Mouse (Mus musculus) liver, embryonic 14.5 days (tissue): ENCODE measurements at regions not wholly inside any gene's neighbourhood (a gene's known extent, or its start where the extent isn't known, plus 50 kb on each side); places are given as distances from the start of the nearest gene placed in this dataset.

ENCODE experiments used
- ATAC-seq: fragments of 200-750 bp; cut with Nextera tagmentation; 2 replicates; pipeline ENCODE4 v1.8.0; 2017; ENCODE audit warnings: moderate number of reproducible peaks, mild to moderate bottlenecking, moderate library complexity; ENCODE audit not compliant: insufficient read depth
- DNase-seq, 3 experiments: peaks; one replicate each; pipeline ENCODE4 v3.0.0-alpha.2; 2012 to 2013; ENCODE audit warnings: low read depth in 3 of 3, low spot score in 3 of 3
- H3K27ac ChIP-seq: fragments of 300-500 bp; sonication (generic); 2 replicates; pipeline ENCODE4 v1.5.1; 2014; ENCODE audit warnings: moderate library complexity, mild to moderate bottlenecking, control low read depth, inconsistent platforms
- H3K27me3 ChIP-seq: fragments of 300-500 bp; sonication (generic); 2 replicates; pipeline ENCODE4 v1.6.1; 2014; ENCODE audit warnings: mild to moderate bottlenecking, low read length, moderate library complexity; ENCODE audit not compliant: control insufficient read depth, insufficient read depth
- H3K36me3 ChIP-seq: fragments of 300-500 bp; sonication (generic); replicated peaks from 2 replicates; pipeline ENCODE4 v1.6.1; 2014; ENCODE audit warnings: low read depth; ENCODE audit not compliant: control insufficient read depth, insufficient read depth
- H3K4me1 ChIP-seq, 2 experiments: fragments of 200-500 bp in 1 of 2; fragments of 300-500 bp in 1 of 2; sonication (generic) in 1 of 2; replicated peaks; 2 replicates each; pipeline ENCODE4 v1.6.1; 2012 to 2014; ENCODE audit warnings: antibody characterized with exemption in 1 of 2, inconsistent platforms in 1 of 2, low read length in 1 of 2; ENCODE audit not compliant: control insufficient read depth in 2 of 2, insufficient read depth in 2 of 2
- H3K4me2 ChIP-seq: fragments of 300-500 bp; sonication (generic); 2 replicates; pipeline ENCODE4 v1.6.1; 2014; ENCODE audit warnings: low read depth, mild to moderate bottlenecking, control low read depth, moderate library complexity
- H3K4me3 ChIP-seq, 2 experiments: fragments of 200-500 bp in 1 of 2; fragments of 300-500 bp in 1 of 2; sonication (generic) in 1 of 2; 2 replicates each; pipeline ENCODE4 v1.5.1; 2012 to 2014; ENCODE audit warnings: low read depth in 2 of 2, low read length in 2 of 2, mild to moderate bottlenecking in 2 of 2, control low read depth in 1 of 2, inconsistent platforms in 1 of 2, moderate library complexity in 1 of 2; ENCODE audit not compliant: insufficient read depth in 1 of 2
- H3K9ac ChIP-seq: fragments of 300-500 bp; sonication (generic); replicated peaks from 2 replicates; pipeline ENCODE4 v1.6.1; 2014; ENCODE audit warnings: mild to moderate bottlenecking, control low read depth, moderate library complexity
- H3K9me3 ChIP-seq: fragments of 300-500 bp; sonication (generic); 2 replicates; pipeline ENCODE4 v1.6.1; 2016; ENCODE audit warnings: low read length, mixed read lengths; ENCODE audit not compliant: control insufficient read depth
- CTCF ChIP-seq: IDR thresholded peaks from 2 replicates; pipeline ENCODE4 v1.5.1; 2016; ENCODE audit warnings: antibody characterized with exemption, low read depth, control low read depth
- EP300 ChIP-seq: IDR thresholded peaks from 2 replicates; pipeline ENCODE4 v1.6.1; 2016; ENCODE audit warnings: antibody characterized with exemption, low read depth
- WGBS: fragments of 180-500 bp; shearing (Covaris S2); extraction: QIAGEN DNeasy Blood & Tissue Kit; methylation state at CpG from one replicate; pipeline ENCODE4 v1.1.7; 2014; ENCODE audit not compliant: insufficient replicate concordance; 5-methylcytosine and 5-hydroxymethylcytosine counted together

DNA sequence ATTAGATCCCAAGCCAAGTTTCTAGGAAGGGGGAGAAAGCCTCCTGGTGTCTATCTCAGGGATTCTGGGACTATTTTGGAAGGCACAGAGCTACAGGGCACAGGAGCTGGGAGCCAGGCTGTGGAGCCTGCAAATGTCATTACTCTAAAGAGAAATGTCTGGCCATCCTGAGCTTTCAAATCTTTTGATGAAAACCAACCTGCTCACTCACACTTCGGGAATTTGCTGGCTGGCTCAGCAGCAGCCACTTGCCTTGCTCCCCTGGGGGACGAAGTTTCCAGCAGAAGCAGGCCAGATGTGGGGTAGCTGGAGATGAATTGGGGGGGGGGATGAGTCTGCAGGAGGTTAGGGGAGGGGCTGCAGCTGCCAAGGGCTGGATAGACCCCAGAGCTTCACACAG lies 66.2 kb upstream of the Itga11 start:
- H3K4me3 ChIP-seq: no peak overlapping the region
- WGBS: 30% methylated on average over 2 of the region's 2 CpGs
- no peak for ATAC-seq

GRCm38 (mm10) chr9:62613053-62613452 lies 64.6 kb upstream of the Itga11 start:
- ATAC-seq (no peak), DNase-seq (no peak)
- Histone ChIP-seq H3K27ac (no peak overlapping the region), H3K27me3 (no peaks in the 10 kb centered on the region), H3K36me3 (no peaks in the 10 kb centered on the region), H3K4me2 (no peak overlapping the region), H3K4me1 (no peaks in the 10 kb centered on the region), H3K4me3 (no peak overlapping the region), H3K9ac (no peak overlapping the region), H3K9me3 (no peaks in the 10 kb centered on the region)
- no peak for TF ChIP-seq EP300
- no peak for TF ChIP-seq CTCF
- WGBS: 52% methylated on average over 2 of the region's 2 CpGs

More for the DNA sequence above, 66.2 kb upstream of the Itga11 start:
- no peaks in the 10 kb centered on the region for H3K9me3 ChIP-seq
- no peak for DNase-seq
- no peaks in the 10 kb centered on the region for H3K4me1 ChIP-seq
- H3K36me3 ChIP-seq: no peaks in the 10 kb centered on the region
- H3K9ac ChIP-seq: no peak overlapping the region
- H3K4me2 ChIP-seq: no peak overlapping the region
- TF ChIP-seq CTCF: no peak
- no peak for TF ChIP-seq EP300
- H3K27me3 ChIP-seq: no peaks in the 10 kb centered on the region
- no peak overlapping the region for H3K27ac ChIP-seq

- TF ChIP-seq EP300 (no peak), CTCF (no peak)
- Histone ChIP-seq H3K9ac (no peak overlapping the region), H3K9me3 (no peaks in the 10 kb centered on the region), H3K36me3 (no peaks in the 10 kb centered on the region), H3K4me2 (no peak overlapping the region), H3K4me1 (no peaks in the 10 kb centered on the region), H3K27ac (no peak overlapping the region), H3K27me3 (no peaks in the 10 kb centered on the region), H3K4me3 (no peak overlapping the region)
- WGBS: 55% methylated on average over 8 of the region's 8 CpGs
- no peak for ATAC-seq
- DNase-seq: no peak
These were observed 63.8 kb upstream of the Itga11 start for GRCm38 (mm10) chr9:62613806-62614205.

GRCm38 (mm10) chr9:62614950-62615349 lies 62.7 kb upstream of the Itga11 start:
- TF ChIP-seq CTCF (no peak), EP300 (no peak)
- Histone ChIP-seq H3K36me3 (no peaks in the 10 kb centered on the region), H3K27ac (no peak overlapping the region), H3K4me2 (no peak overlapping the region), H3K4me3 (no peak overlapping the region), H3K9ac (no peak overlapping the region), H3K27me3 (no peaks in the 10 kb centered on the region), H3K9me3 (no peaks in the 10 kb centered on the region), H3K4me1 (no peaks in the 10 kb centered on the region)
- ATAC-seq (no peak), DNase-seq (no peak)
- WGBS: 45% methylated on average over 4 of the region's 4 CpGs

GRCm38 (mm10) chr9:62615799-62616198 lies 61.8 kb upstream of the Itga11 start:
- Histone ChIP-seq H3K4me1 (no peaks in the 10 kb centered on the region), H3K27ac (no peak overlapping the region), H3K36me3 (no peaks in the 10 kb centered on the region), H3K9me3 (no peaks in the 10 kb centered on the region), H3K27me3 (no peaks in the 10 kb centered on the region), H3K9ac (no peak overlapping the region), H3K4me2 (no peak overlapping the region), H3K4me3 (no peak overlapping the region)
- WGBS: 41% methylated on average over 1 of the region's 1 CpGs
- TF ChIP-seq CTCF (no peak), EP300 (no peak)
- no peak for DNase-seq
- no peak for ATAC-seq
